Comparison of ENCODE assay signal across 8 mouse cellular contexts in genomic region chr5:25011019-25011485, GRCm38 (mm10).
DNase-seq lines count a peak whose midpoint lies in the region; ATAC-seq and TF ChIP-seq lines count a peak whose summit lies in the region.

No protein-coding gene starts in this region.

- peak; percentile 94 for TF ChIP-seq CTCF in liver, postnatal 0 days (IDR thresholded peaks at IDR 0.05; ENCODE audit: low read depth)

- TF ChIP-seq EP300 in liver, postnatal 0 days (IDR thresholded peaks at IDR 0.05; ENCODE audit: low read depth): no peak

- H3K4me2 ChIP-seq in forebrain, embryonic 13.5 days: peak overlapping the region; percentile 48
- H3K4me2 ChIP-seq in liver, postnatal 0 days (ENCODE audit: low read depth, low read length): no peak overlapping the region
- peak overlapping the region; percentile 23; the same call in 1 of the 2 replicates for H3K4me2 ChIP-seq in neural tube, embryonic 14.5 days (ENCODE audit: low read depth, low read length)

- DNase-seq in CD8-positive naive resting alpha-beta T cell, adult 2 months (ENCODE audit: low read depth in 2 of 2, low spot score in 2 of 2): peak; percentile 71
- peak; percentile 68 for DNase-seq in c-Kit-positive CD71-positive TER-119-negative erythroid progenitor cells, embryonic 14.5 days (ENCODE audit: low read depth)
- peak; percentile 86 to 90 for DNase-seq in heart, postnatal 14 days
- DNase-seq in large intestine, adult 2 months (ENCODE audit: low read depth, low spot score): peak; percentile 80
- DNase-seq in liver, postnatal 0 days: peak; percentile 80
- peak; percentile 85 for DNase-seq in testis, postnatal 10 days (ENCODE audit: low spot score)

- H3K4me3 ChIP-seq in forebrain, embryonic 13.5 days: no peak overlapping the region
- no peak overlapping the region for H3K4me3 ChIP-seq in liver, postnatal 0 days (ENCODE audit: low read depth, low read length)
- no peak overlapping the region for H3K4me3 ChIP-seq in neural tube, embryonic 14.5 days (ENCODE audit: low read depth, low read length)

- no peak overlapping the region for H3K9ac ChIP-seq in forebrain, embryonic 13.5 days
- H3K9ac ChIP-seq in liver, postnatal 0 days (replicated peaks): no peak overlapping the region
- no peak overlapping the region for H3K9ac ChIP-seq in neural tube, embryonic 14.5 days (replicated peaks; ENCODE audit: low read depth, low read length)

- H3K27ac ChIP-seq in forebrain, embryonic 13.5 days: no peak overlapping the region
- no peak overlapping the region for H3K27ac ChIP-seq in liver, postnatal 0 days (ENCODE audit: low read depth)
- H3K27ac ChIP-seq in neural tube, embryonic 14.5 days (ENCODE audit: low read depth, low read length): no peak overlapping the region

- WGBS in forebrain, embryonic 13.5 days: 14% methylated on average over 8 of the region's 8 CpGs
- 10% methylated on average over 8 of the region's 8 CpGs for WGBS in large intestine, adult 2 months
- WGBS in liver, postnatal 0 days (ENCODE audit: insufficient replicate concordance): 8% methylated on average over 8 of the region's 8 CpGs
- WGBS in neural tube, embryonic 14.5 days: 12% methylated on average over 8 of the region's 8 CpGs

- intact Hi-C loops in heart, postnatal 14 days (cut with DNase I): loop anchor here (1.0 to 5.0 kb wide), 5 partner anchors 71 to 337 kb away; no protein-coding TSS in a partner anchor

- no peaks in the 10 kb centered on the region for H3K27me3 ChIP-seq in forebrain, embryonic 13.5 days
- no peaks in the 10 kb centered on the region for H3K27me3 ChIP-seq in liver, postnatal 0 days (ENCODE audit: insufficient read depth, low read length)
- H3K27me3 ChIP-seq in neural tube, embryonic 14.5 days (ENCODE audit: control insufficient read depth, insufficient read depth, low read length): no peaks in the 10 kb centered on the region

- no peaks in the 10 kb centered on the region for H3K9me3 ChIP-seq in forebrain, embryonic 13.5 days (replicated peaks)
- H3K9me3 ChIP-seq in liver, postnatal 0 days (ENCODE audit: low read length): no peaks in the 10 kb centered on the region
- no peaks in the 10 kb centered on the region for H3K9me3 ChIP-seq in neural tube, embryonic 14.5 days (ENCODE audit: control insufficient read depth, low read length)

- ATAC-seq in forebrain, embryonic 13.5 days: peak; percentile 66
- ATAC-seq in liver, postnatal 0 days: peak; percentile 10; the same call in 1 of the 2 replicates
- ATAC-seq in neural tube, embryonic 14.5 days (ENCODE audit: low read depth): peak; percentile 70

- no peaks in the 10 kb centered on the region for H3K36me3 ChIP-seq in forebrain, embryonic 13.5 days (ENCODE audit: poor library complexity, severe bottlenecking)
- H3K36me3 ChIP-seq in liver, postnatal 0 days (replicated peaks; ENCODE audit: insufficient read depth, low read length): no peaks in the 10 kb centered on the region
- H3K36me3 ChIP-seq in neural tube, embryonic 14.5 days (ENCODE audit: control insufficient read depth, insufficient read depth, low read length): no peaks in the 10 kb centered on the region

- H3K4me1 ChIP-seq in forebrain, embryonic 13.5 days: peaks cover 17% of the 10 kb centered on the region
- H3K4me1 ChIP-seq in liver, postnatal 0 days (ENCODE audit: insufficient read depth): peaks cover 14% of the 10 kb centered on the region; the same call in 1 of the 2 replicates
- H3K4me1 ChIP-seq in neural tube, embryonic 14.5 days (ENCODE audit: control insufficient read depth, insufficient read depth, low read length): no peaks in the 10 kb centered on the region

Comparison
In these comparisons a context has a peak if more than half of its experiments do, and no peak if none do; other contexts are left out.
1. ATAC-seq: peak in every context shown above with its lines; median percentile 70 in neural tube, embryonic 14.5 days; 66 in forebrain, embryonic 13.5 days; 10 in liver, postnatal 0 days.